Mouse (Mus musculus) E14TG2a.4 (cell line): ENCODE measurements around the gene Gca.

ENCODE experiments used
- CTCF ChIP-seq: conservative IDR thresholded peaks from 2 replicates; pipeline ENCODE4 v1.5.1; 2014; ENCODE audit warnings: low read length
- NANOG ChIP-seq: IDR thresholded peaks from 2 replicates; pipeline ENCODE4 v1.6.1; 2014; ENCODE audit warnings: borderline replicate concordance, low read length, mixed read lengths

DNA sequence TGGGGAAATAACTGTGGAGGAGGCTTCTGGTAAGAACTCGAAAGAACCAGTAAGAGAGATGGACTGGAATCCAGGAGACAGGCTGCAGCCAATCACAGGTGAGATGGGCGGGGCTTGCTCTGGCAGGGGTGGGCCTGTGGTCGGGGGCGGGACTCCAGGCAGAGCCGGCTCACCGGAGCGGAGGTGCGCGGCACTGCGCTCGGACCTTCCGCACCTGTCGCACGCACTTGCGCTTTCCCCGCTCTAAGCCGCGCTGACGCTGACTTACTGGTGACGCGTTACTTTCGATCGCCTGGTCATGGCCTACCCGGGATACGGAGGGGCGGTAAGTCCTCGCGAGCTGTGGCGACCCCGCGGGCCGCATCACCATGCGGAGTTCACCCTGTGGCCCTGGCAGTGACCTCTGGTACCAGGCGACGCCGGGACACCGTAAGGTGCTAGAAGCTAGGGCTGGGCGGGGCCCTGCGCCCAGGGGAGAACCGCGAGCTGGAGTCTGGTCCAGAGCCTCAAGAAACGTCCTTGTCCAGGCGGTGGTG is at the start of gene Gca:
- TF ChIP-seq CTCF = no peak
- no peak for TF ChIP-seq NANOG
